Mouse (Mus musculus): Measurements from ENCODE around the gene Gm21560. TPM values are rescaled to one million over a fixed set of nuclear protein-coding genes. Genes with fewer than 3 reads are reported as not detected.
"Not testable (repeated sequence)": the region's sequence is repeated elsewhere in the genome, so short reads cannot be mapped to it uniquely, and the experiment has no call there.

Gene Gm21560
- not detected in 2 replicates for polyA plus RNA-seq (2011; ENCODE audit: insufficient read length, low read depth, missing spikeins)

- not testable (repeated sequence) for H3K4me3 ChIP-seq (ENCODE audit: insufficient read depth, low read length); H3K4me1 ChIP-seq (ENCODE audit: control insufficient read depth, insufficient read depth, low read length); H3K27ac ChIP-seq (ENCODE audit: insufficient read depth, low read length)
Measured at GRCm38 (mm10) chr14:6219192-6219591, at the start of gene Gm21560. TSS of gene Gm21560 (minus strand) at chr14:6219292.

- H3K4me1 ChIP-seq (ENCODE audit: control insufficient read depth, insufficient read depth, low read length); H3K4me3 ChIP-seq (ENCODE audit: insufficient read depth, low read length); H3K27ac ChIP-seq (ENCODE audit: insufficient read depth, low read length): not testable (repeated sequence)
Measured at GRCm38 (mm10) chr14:6163538-6163937, 55.6 kb downstream of the Gm21560 start.

- not testable (repeated sequence) for H3K27ac ChIP-seq (ENCODE audit: insufficient read depth, low read length); H3K4me3 ChIP-seq (ENCODE audit: insufficient read depth, low read length); H3K4me1 ChIP-seq (ENCODE audit: control insufficient read depth, insufficient read depth, low read length)
Measured at GRCm38 (mm10) chr14:6161085-6161484, 58.0 kb downstream of the Gm21560 start.

Other genes starting within 250 kb of the Gm21560 start
- gene Gm3453, start 240.2 kb downstream of the Gm21560 start, polyA plus RNA-seq (2011; ENCODE audit: insufficient read length, low read depth, missing spikeins): not detected in 2 replicates
- not detected in 2 replicates for gene Gm6337, start 161.0 kb downstream of the Gm21560 start, polyA plus RNA-seq (2011; ENCODE audit: insufficient read length, low read depth, missing spikeins)
- gene Gm8206, start 125.3 kb downstream of the Gm21560 start, polyA plus RNA-seq (2011; ENCODE audit: insufficient read length, low read depth, missing spikeins): 1.6 and 1.7 TPM in 2 replicates
- gene Gm3468, start 110.6 kb downstream of the Gm21560 start, polyA plus RNA-seq (2011; ENCODE audit: insufficient read length, low read depth, missing spikeins): 0.32 and 1.3 TPM in 2 replicates
- not detected in 2 replicates for gene Gm3476, start 93.5 kb downstream of the Gm21560 start, polyA plus RNA-seq (2011; ENCODE audit: insufficient read length, low read depth, missing spikeins)
- gene Gm3411, start 68.0 kb upstream of the Gm21560 start, polyA plus RNA-seq (2011; ENCODE audit: insufficient read length, low read depth, missing spikeins): 0.48 TPM in 1 of 2 replicates, not detected in the other
- gene Gm21103, start 85.6 kb upstream of the Gm21560 start, polyA plus RNA-seq (2011; ENCODE audit: insufficient read length, low read depth, missing spikeins): not detected in 2 replicates
- not detected in 2 replicates for gene Gm3618, start 124.4 kb upstream of the Gm21560 start, polyA plus RNA-seq (2011; ENCODE audit: insufficient read length, low read depth, missing spikeins)
- gene Gm16440, start 171.0 kb upstream of the Gm21560 start, polyA plus RNA-seq (2011; ENCODE audit: insufficient read length, low read depth, missing spikeins): not detected in 2 replicates
- not detected in 2 replicates for gene Gm3591, start 193.2 kb upstream of the Gm21560 start, polyA plus RNA-seq (2011; ENCODE audit: insufficient read length, low read depth, missing spikeins)
- gene Gm3594, start 225.3 kb upstream of the Gm21560 start, polyA plus RNA-seq (2011; ENCODE audit: insufficient read length, low read depth, missing spikeins): not detected in 2 replicates

Data from embryonic fibroblast, embryonic 13.5 days (primary cell).